Mouse (Mus musculus) layer of hippocampus, adult 9-10 months (tissue): ENCODE data around the gene Cep295.
A peak's percentile ranks its signal among the peaks of the same experiment; 100 is the strongest.
"Not testable (repeated sequence)": the region's sequence is repeated elsewhere in the genome, so short reads cannot be mapped to it uniquely, and the experiment has no call there.

Experiments used
- DNase-seq: peaks from one replicate; pipeline ENCODE4 v3.0.0; 2022; ENCODE audit warnings: low spot score

Gene Cep295

GRCm38 (mm10) chr9:15357484-15358275 is at the start of gene Cep295:
Gene Cep295, minus strand, starts transcription at chr9:15357788.
- DNase-seq = peak; percentile 57

GRCm38 (mm10) chr9:15397591-15397990 is 40.0 kb upstream of the Cep295 start:
- DNase-seq = no peak

GRCm38 (mm10) chr9:15395353-15395942 is 37.9 kb upstream of the Cep295 start:
- DNase-seq = no peak

GRCm38 (mm10) chr9:15387075-15387643 is 29.6 kb upstream of the Cep295 start:
- DNase-seq = no peak

- no peak for DNase-seq
Observed at GRCm38 (mm10) chr9:15384266-15384665, 26.7 kb upstream of the Cep295 start.

GRCm38 (mm10) chr9:15366260-15366659 is 8.7 kb upstream of the Cep295 start:
- DNase-seq = no peak

GRCm38 (mm10) chr9:15365856-15366255 is 8.3 kb upstream of the Cep295 start:
- DNase-seq = peak; percentile 41

GRCm38 (mm10) chr9:15364843-15365242 is 7.3 kb upstream of the Cep295 start:
- DNase-seq = no peak

- peak; percentile 8 for DNase-seq
Observed at GRCm38 (mm10) chr9:15356916-15357483, 588 bp downstream of the Cep295 start.

GRCm38 (mm10) chr9:15349925-15350324 is 7.7 kb downstream of the Cep295 start:
- DNase-seq = no peak

GRCm38 (mm10) chr9:15337776-15338175 is 19.8 kb downstream of the Cep295 start:
- no peak for DNase-seq

GRCm38 (mm10) chr9:15318170-15318742 is 39.3 kb downstream of the Cep295 start:
- no peak for DNase-seq

- no peak for DNase-seq
Observed at GRCm38 (mm10) chr9:15317223-15318169, 40.1 kb downstream of the Cep295 start.

GRCm38 (mm10) chr9:15316296-15316695 is 41.3 kb downstream of the Cep295 start:
- DNase-seq = not testable (repeated sequence)

- DNase-seq = no peak
Observed at GRCm38 (mm10) chr9:15314619-15315018, 43.0 kb downstream of the Cep295 start.

GRCm38 (mm10) chr9:15313633-15314032 is 44.0 kb downstream of the Cep295 start:
- no peak for DNase-seq

- no peak for DNase-seq
Observed at GRCm38 (mm10) chr9:15312054-15312735, 45.4 kb downstream of the Cep295 start.

GRCm38 (mm10) chr9:15310179-15310578 is 47.4 kb downstream of the Cep295 start:
- no peak for DNase-seq

GRCm38 (mm10) chr9:15309425-15309824 is 48.2 kb downstream of the Cep295 start:
- DNase-seq = no peak

GRCm38 (mm10) chr9:15308254-15308653 is 49.3 kb downstream of the Cep295 start:
- DNase-seq = no peak

GRCm38 (mm10) chr9:15307257-15307656 is 50.3 kb downstream of the Cep295 start:
- DNase-seq = no peak
